Mouse (Mus musculus) myocyte (in vitro differentiated cells): ENCODE data around the gene Gnaq.

Experiments used
- POLR2A ChIP-seq: IDR thresholded peaks from one replicate; pipeline ENCODE4 v1.6.1; 2011; ENCODE audit warnings: low read depth, mild to moderate bottlenecking, control low read depth, moderate library complexity; ENCODE audit not compliant: insufficient read length
- SRF ChIP-seq: IDR thresholded peaks from one replicate; pipeline ENCODE4 v1.6.1; 2011; ENCODE audit warnings: low read depth; ENCODE audit not compliant: control insufficient read depth, insufficient read length

GRCm38 (mm10) chr19:16167185-16167584 is 34.6 kb downstream of the Gnaq start:
- TF ChIP-seq POLR2A = no peak
- TF ChIP-seq SRF = no peak
